ENCODE assay signal across 26 mouse cellular contexts in the genomic region with DNA sequence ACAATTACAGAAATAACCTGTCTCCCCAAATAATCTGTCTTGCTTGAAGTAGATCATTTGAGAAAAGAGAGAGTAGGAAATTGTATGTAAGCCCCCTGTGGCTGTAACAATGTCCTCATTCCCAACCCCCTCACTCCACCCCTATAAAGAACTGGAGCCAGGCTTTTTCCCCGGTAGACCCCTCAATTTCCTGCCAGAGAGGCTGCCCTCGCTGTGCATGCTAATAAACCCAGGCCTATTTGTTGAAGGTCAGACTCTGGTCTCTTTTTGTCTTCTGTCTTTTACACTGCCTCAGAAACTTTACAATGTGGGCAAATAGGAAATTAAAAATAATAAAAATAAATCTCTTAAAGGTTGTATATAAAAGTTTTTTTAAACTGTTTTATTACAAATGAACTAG. TPM values are rescaled to one million over a fixed set of nuclear protein-coding genes. Genes with fewer than 3 reads are reported as not detected.
DNase-seq lines count a peak whose midpoint lies in the region; ATAC-seq and TF ChIP-seq lines count a peak whose summit lies in the region.
"Had no signal": no experiment of that assay in that cellular context is flagged by ENCODE, and none has a peak within 500 bp of the region (broad histone marks: within the 10 kb centered on the region; RNA-seq: fewer than 3 reads in every experiment).

No protein-coding gene starts in this region.

- no peaks in the 10 kb centered on the region for H3K27me3 ChIP-seq in hindbrain, postnatal 0 days (ENCODE audit: insufficient read depth, low read length)
- no peaks in the 10 kb centered on the region for H3K27me3 ChIP-seq in hindbrain, embryonic 10.5 days (ENCODE audit: insufficient read depth, poor library complexity, severe bottlenecking)
- H3K27me3 ChIP-seq in midbrain, postnatal 0 days (ENCODE audit: insufficient read depth, low read length), result no peaks in the 10 kb centered on the region
- no peaks in the 10 kb centered on the region for H3K27me3 ChIP-seq in midbrain, embryonic 15.5 days (replicated peaks)
- no peaks in the 10 kb centered on the region for H3K27me3 ChIP-seq in limb, embryonic 13.5 days
- H3K27me3 ChIP-seq: embryonic facial prominence, embryonic 12.5 days; forebrain, embryonic 13.5 days; forebrain, embryonic 15.5 days had no signal

- no peak overlapping the region for H3K4me3 ChIP-seq in hindbrain, postnatal 0 days (ENCODE audit: low read length)
- H3K4me3 ChIP-seq in hindbrain, embryonic 10.5 days, result no peak overlapping the region
- H3K4me3 ChIP-seq in midbrain, postnatal 0 days (ENCODE audit: low read depth, low read length), result no peak overlapping the region
- H3K4me3 ChIP-seq in midbrain, embryonic 15.5 days, result no peak overlapping the region
- H3K4me3 ChIP-seq in limb, embryonic 13.5 days, result no peak overlapping the region
- H3K4me3 ChIP-seq: embryonic facial prominence, embryonic 10.5 days; embryonic facial prominence, embryonic 12.5 days; forebrain, embryonic 13.5 days; forebrain, embryonic 15.5 days had no signal

- H3K36me3 ChIP-seq in hindbrain, postnatal 0 days (ENCODE audit: insufficient read depth, low read length), result no peaks in the 10 kb centered on the region
- no peaks in the 10 kb centered on the region for H3K36me3 ChIP-seq in hindbrain, embryonic 10.5 days
- no peaks in the 10 kb centered on the region for H3K36me3 ChIP-seq in midbrain, postnatal 0 days (ENCODE audit: insufficient read depth, low read length)
- H3K36me3 ChIP-seq in midbrain, embryonic 15.5 days (replicated peaks), result no peaks in the 10 kb centered on the region
- H3K36me3 ChIP-seq in limb, embryonic 13.5 days, result no peaks in the 10 kb centered on the region
- H3K36me3 ChIP-seq: embryonic facial prominence, embryonic 10.5 days; embryonic facial prominence, embryonic 12.5 days; forebrain, embryonic 15.5 days had no signal

- WGBS in hindbrain, postnatal 0 days, result 19% methylated on average over 2 of the region's 2 CpGs
- 54% methylated on average over 2 of the region's 2 CpGs for WGBS in hindbrain, embryonic 10.5 days
- WGBS in midbrain, postnatal 0 days, result 33% methylated on average over 2 of the region's 2 CpGs
- WGBS in midbrain, embryonic 15.5 days, result 23% methylated on average over 2 of the region's 2 CpGs
- 8% methylated on average over 2 of the region's 2 CpGs for WGBS in limb, embryonic 13.5 days

- no peak for TF ChIP-seq CTCF in hindbrain, postnatal 0 days (IDR thresholded peaks at IDR 0.05; ENCODE audit: low read depth)
- no peak for TF ChIP-seq CTCF in midbrain, postnatal 0 days (IDR thresholded peaks at IDR 0.05)

- DNase-seq in hindbrain, postnatal 0 days (ENCODE audit: low spot score), result peak; percentile 25
- no peak for DNase-seq in hindbrain, embryonic 10.5 days (ENCODE audit: low spot score)
- DNase-seq in midbrain, postnatal 0 days (ENCODE audit: low spot score), result peak; percentile 24
- no peak for DNase-seq in left cerebral cortex, adult 8-10 months (ENCODE audit: low spot score in 2 of 2)
- DNase-seq: adrenal gland, postnatal 10 days; adrenal gland, postnatal 25 days; cerebellum, adult 11-12 months; cerebellum, adult 2 months; cerebellum, adult 9-10 months; cerebellum, postnatal 10 days; cerebellum, postnatal 25 days; forebrain, postnatal 0 days had no signal

- no peaks in the 10 kb centered on the region for H3K9me3 ChIP-seq in hindbrain, postnatal 0 days (ENCODE audit: low read length)
- H3K9me3 ChIP-seq in hindbrain, embryonic 10.5 days, result no peaks in the 10 kb centered on the region
- no peaks in the 10 kb centered on the region for H3K9me3 ChIP-seq in midbrain, postnatal 0 days (ENCODE audit: low read length)
- no peaks in the 10 kb centered on the region for H3K9me3 ChIP-seq in midbrain, embryonic 15.5 days
- H3K9me3 ChIP-seq in limb, embryonic 13.5 days, result no peaks in the 10 kb centered on the region
- H3K9me3 ChIP-seq: embryonic facial prominence, embryonic 10.5 days; embryonic facial prominence, embryonic 12.5 days; forebrain, embryonic 13.5 days; forebrain, embryonic 15.5 days had no signal

- no peak for ATAC-seq in hindbrain, postnatal 0 days
- no peak for ATAC-seq in midbrain, postnatal 0 days (ENCODE audit: low FRiP score)
- no peak for ATAC-seq in midbrain, embryonic 15.5 days (replicated peaks)
- peak; percentile 57 for ATAC-seq in limb, embryonic 13.5 days (ENCODE audit: low FRiP score, low read depth)
- ATAC-seq: forebrain, embryonic 13.5 days; forebrain, embryonic 15.5 days; forebrain, postnatal 0 days had no signal

- no peak overlapping the region for H3K4me2 ChIP-seq in hindbrain, postnatal 0 days (ENCODE audit: low read depth, low read length)
- H3K4me2 ChIP-seq in midbrain, postnatal 0 days (ENCODE audit: low read depth, low read length, poor library complexity, severe bottlenecking), result no peak overlapping the region
- H3K4me2 ChIP-seq in midbrain, embryonic 15.5 days, result no peak overlapping the region
- no peak overlapping the region for H3K4me2 ChIP-seq in limb, embryonic 13.5 days (replicated peaks)
- H3K4me2 ChIP-seq: embryonic facial prominence, embryonic 12.5 days; forebrain, embryonic 13.5 days; forebrain, embryonic 15.5 days had no signal

- no peak overlapping the region for H3K27ac ChIP-seq in hindbrain, postnatal 0 days
- H3K27ac ChIP-seq in hindbrain, embryonic 10.5 days, result no peak overlapping the region
- no peak overlapping the region for H3K27ac ChIP-seq in midbrain, postnatal 0 days (ENCODE audit: low read depth, low read length)
- H3K27ac ChIP-seq in midbrain, embryonic 15.5 days, result no peak overlapping the region
- H3K27ac ChIP-seq in limb, embryonic 13.5 days, result no peak overlapping the region
- H3K27ac ChIP-seq: embryonic facial prominence, embryonic 10.5 days; embryonic facial prominence, embryonic 12.5 days; forebrain, embryonic 13.5 days; forebrain, embryonic 15.5 days had no signal

- no peak overlapping the region for H3K9ac ChIP-seq in hindbrain, postnatal 0 days (replicated peaks; ENCODE audit: low read length)
- no peak overlapping the region for H3K9ac ChIP-seq in midbrain, postnatal 0 days (replicated peaks; ENCODE audit: low read length, poor library complexity, severe bottlenecking)
- no peak overlapping the region for H3K9ac ChIP-seq in midbrain, embryonic 15.5 days
- no peak overlapping the region for H3K9ac ChIP-seq in limb, embryonic 13.5 days
- H3K9ac ChIP-seq: embryonic facial prominence, embryonic 12.5 days; forebrain, embryonic 13.5 days; forebrain, embryonic 15.5 days; forebrain, postnatal 0 days had no signal

- H3K4me1 ChIP-seq in hindbrain, postnatal 0 days (ENCODE audit: insufficient read depth, low read length), result no peaks in the 10 kb centered on the region
- H3K4me1 ChIP-seq in hindbrain, embryonic 10.5 days (replicated peaks), result peaks cover 14% of the 10 kb centered on the region
- no peaks in the 10 kb centered on the region for H3K4me1 ChIP-seq in midbrain, postnatal 0 days (ENCODE audit: insufficient read depth, low read length)
- peaks cover 4% of the 10 kb centered on the region; the same call in 1 of the 2 replicates for H3K4me1 ChIP-seq in midbrain, embryonic 15.5 days
- H3K4me1 ChIP-seq in limb, embryonic 13.5 days, result peaks cover 29% of the 10 kb centered on the region

RNA-seq across cellular contexts. Expression of gene Hist1h2aa, which starts 12.0 kb away (rescaled TPM):
- total RNA-seq in hindbrain, postnatal 0 days (2014; rRNA removed), result not detected in 2 replicates
- polyA plus RNA-seq in hindbrain, postnatal 0 days (2015; fragmentation: Nextera tagmentation; extraction: Ambion mirVana), result not detected in 2 replicates
- polyA plus RNA-seq in hindbrain, embryonic 10.5 days (2016; fragmentation: Nextera tagmentation; extraction: Ambion mirVana), result not detected in 2 replicates
- total RNA-seq in midbrain, postnatal 0 days (2014; rRNA removed), result not detected in 2 replicates
- not detected in 2 replicates for polyA plus RNA-seq in midbrain, postnatal 0 days (2015; fragmentation: Nextera tagmentation; extraction: Ambion mirVana)
- not detected in 2 replicates for polyA plus RNA-seq in midbrain, embryonic 15.5 days (2015; fragmentation: Nextera tagmentation; extraction: Ambion mirVana)
- not detected in 2 replicates for polyA plus RNA-seq in limb, embryonic 13.5 days (2015; fragmentation: Nextera tagmentation; extraction: Ambion mirVana)
- total RNA-seq in left cerebral cortex, adult 8-10 months (2022), result not detected
- total RNA-seq: adrenal gland, adult 2 months; adrenal gland, postnatal 10 days; adrenal gland, postnatal 25 days; adrenal gland, postnatal 4 days; forebrain, postnatal 0 days; MEL had no signal
- polyA plus RNA-seq: adrenal gland, adult 2 months; C2C12; cerebellum, adult 2 months; cortical plate, adult 2 months; embryonic facial prominence, embryonic 10.5 days; embryonic facial prominence, embryonic 12.5 days; embryonic facial prominence, embryonic 14.5 days; forebrain, embryonic 11.5 days; forebrain, embryonic 13.5 days; forebrain, embryonic 15.5 days; forebrain, postnatal 0 days had no signal

RNA-seq across cellular contexts. Expression of gene Hist1h2ba, which starts 12.3 kb away (rescaled TPM):
- total RNA-seq in hindbrain, postnatal 0 days (2014; rRNA removed), result not detected in 2 replicates
- polyA plus RNA-seq in hindbrain, postnatal 0 days (2015; fragmentation: Nextera tagmentation; extraction: Ambion mirVana), result not detected in 2 replicates
- not detected in 2 replicates for polyA plus RNA-seq in hindbrain, embryonic 10.5 days (2016; fragmentation: Nextera tagmentation; extraction: Ambion mirVana)
- not detected in 2 replicates for total RNA-seq in midbrain, postnatal 0 days (2014; rRNA removed)
- polyA plus RNA-seq in midbrain, postnatal 0 days (2015; fragmentation: Nextera tagmentation; extraction: Ambion mirVana), result not detected in 2 replicates
- not detected in 2 replicates for polyA plus RNA-seq in midbrain, embryonic 15.5 days (2015; fragmentation: Nextera tagmentation; extraction: Ambion mirVana)
- polyA plus RNA-seq in limb, embryonic 13.5 days (2015; fragmentation: Nextera tagmentation; extraction: Ambion mirVana), result not detected in 2 replicates
- total RNA-seq in left cerebral cortex, adult 8-10 months (2022), result not detected
- total RNA-seq: adrenal gland, adult 2 months; adrenal gland, postnatal 10 days; adrenal gland, postnatal 25 days; adrenal gland, postnatal 4 days; forebrain, postnatal 0 days; MEL had no signal
- polyA plus RNA-seq: adrenal gland, adult 2 months; C2C12; cerebellum, adult 2 months; cortical plate, adult 2 months; embryonic facial prominence, embryonic 10.5 days; embryonic facial prominence, embryonic 12.5 days; embryonic facial prominence, embryonic 14.5 days; forebrain, embryonic 11.5 days; forebrain, embryonic 13.5 days; forebrain, embryonic 15.5 days; forebrain, postnatal 0 days had no signal

RNA-seq across cellular contexts. Expression of gene Slc17a4, which starts 31.4 kb away (rescaled TPM):
- total RNA-seq in hindbrain, postnatal 0 days (2014; rRNA removed), result not detected in 2 replicates
- not detected in 2 replicates for polyA plus RNA-seq in hindbrain, postnatal 0 days (2015; fragmentation: Nextera tagmentation; extraction: Ambion mirVana)
- not detected in 2 replicates for polyA plus RNA-seq in hindbrain, embryonic 10.5 days (2016; fragmentation: Nextera tagmentation; extraction: Ambion mirVana)
- total RNA-seq in midbrain, postnatal 0 days (2014; rRNA removed), result not detected in 2 replicates
- polyA plus RNA-seq in midbrain, postnatal 0 days (2015; fragmentation: Nextera tagmentation; extraction: Ambion mirVana), result not detected in 2 replicates
- polyA plus RNA-seq in midbrain, embryonic 15.5 days (2015; fragmentation: Nextera tagmentation; extraction: Ambion mirVana), result not detected in 2 replicates
- 0.06 TPM in 1 of 2 replicates, not detected in the other for polyA plus RNA-seq in limb, embryonic 13.5 days (2015; fragmentation: Nextera tagmentation; extraction: Ambion mirVana)
- total RNA-seq in left cerebral cortex, adult 8-10 months (2022), result not detected
- total RNA-seq: ES-E14; forebrain, postnatal 0 days; MEL had no signal
- polyA plus RNA-seq: C2C12; cerebellum, adult 2 months; cortical plate, adult 2 months; embryonic facial prominence, embryonic 10.5 days; embryonic facial prominence, embryonic 12.5 days; forebrain, embryonic 11.5 days; forebrain, embryonic 13.5 days; forebrain, embryonic 15.5 days; forebrain, postnatal 0 days had no signal

RNA-seq across cellular contexts. Expression of gene Scgn, which starts 44.8 kb away (rescaled TPM):
- 0.42 TPM in 1 of 2 replicates, not detected in the other for total RNA-seq in hindbrain, postnatal 0 days (2014; rRNA removed)
- 1.1 and 1.2 TPM in 2 replicates for polyA plus RNA-seq in hindbrain, postnatal 0 days (2015; fragmentation: Nextera tagmentation; extraction: Ambion mirVana)
- polyA plus RNA-seq in hindbrain, embryonic 10.5 days (2016; fragmentation: Nextera tagmentation; extraction: Ambion mirVana), result not detected in 2 replicates
- 0.28 and 0.82 TPM in 2 replicates for total RNA-seq in midbrain, postnatal 0 days (2014; rRNA removed)
- polyA plus RNA-seq in midbrain, postnatal 0 days (2015; fragmentation: Nextera tagmentation; extraction: Ambion mirVana), result 2.0 and 2.2 TPM in 2 replicates
- 1.1 and 1.5 TPM in 2 replicates for polyA plus RNA-seq in midbrain, embryonic 15.5 days (2015; fragmentation: Nextera tagmentation; extraction: Ambion mirVana)
- polyA plus RNA-seq in limb, embryonic 13.5 days (2015; fragmentation: Nextera tagmentation; extraction: Ambion mirVana), result 0.27 TPM in 1 of 2 replicates, not detected in the other
- total RNA-seq in left cerebral cortex, adult 8-10 months (2022), result 1 to 10 TPM in 1 of 4 experiments, under 1 TPM in 3; 0.51 to 1.7 (median 0.69) TPM
- total RNA-seq: ES-E14, MEL had no signal
- polyA plus RNA-seq: C2C12 had no signal

Comparison
In these comparisons a context has a peak if more than half of its experiments do, and no peak if none do; other contexts are left out.
1. DNase-seq: peak in hindbrain, postnatal 0 days (single experiment) and midbrain, postnatal 0 days (single experiment); none in hindbrain, embryonic 10.5 days (single experiment) and left cerebral cortex, adult 8-10 months (0 of 2).